Mouse (Mus musculus): Measurements from ENCODE around the gene Slc46a1.

Gene Slc46a1

GRCm38 (mm10) chr11:78465568-78466180, at the start of gene Slc46a1:
Gene Slc46a1, plus strand, starts transcription at chr11:78465697.
- DNase-seq (ENCODE audit: low spot score in 2 of 2), result peak; percentile 65 to 74

- no peak for DNase-seq (ENCODE audit: low spot score in 2 of 2)
These were observed 48.6 kb upstream of the Slc46a1 start for GRCm38 (mm10) chr11:78416854-78417253.

GRCm38 (mm10) chr11:78420263-78420889, 45.1 kb upstream of the Slc46a1 start:
- DNase-seq (ENCODE audit: low spot score in 2 of 2), result no peak

- DNase-seq (ENCODE audit: low spot score in 2 of 2), result no peak
These were observed 44.1 kb upstream of the Slc46a1 start for GRCm38 (mm10) chr11:78421201-78422009.

- no peak for DNase-seq (ENCODE audit: low spot score in 2 of 2)
These were observed 43.3 kb upstream of the Slc46a1 start, which contains the start of gene Slc13a2 for GRCm38 (mm10) chr11:78422055-78422819. Gene Slc13a2, minus strand, starts transcription at chr11:78422217.

- DNase-seq (ENCODE audit: low spot score in 2 of 2), result peak in 1 of 2 experiments; percentile 41
These were observed 41.1 kb upstream of the Slc46a1 start for GRCm38 (mm10) chr11:78424352-78424751.

- DNase-seq (ENCODE audit: low spot score in 2 of 2), result no peak
These were observed 39.9 kb upstream of the Slc46a1 start for GRCm38 (mm10) chr11:78425572-78425971.

- no peak for DNase-seq (ENCODE audit: low spot score in 2 of 2)
These were observed 37.8 kb upstream of the Slc46a1 start for GRCm38 (mm10) chr11:78427655-78428054.

- DNase-seq (ENCODE audit: low spot score in 2 of 2), result no peak
These were observed 37.2 kb upstream of the Slc46a1 start for GRCm38 (mm10) chr11:78428309-78428708.

- DNase-seq (ENCODE audit: low spot score in 2 of 2), result no peak
These were observed 35.2 kb upstream of the Slc46a1 start for GRCm38 (mm10) chr11:78430195-78430878.

GRCm38 (mm10) chr11:78431176-78431575, 34.3 kb upstream of the Slc46a1 start:
- DNase-seq (ENCODE audit: low spot score in 2 of 2), result no peak

GRCm38 (mm10) chr11:78434052-78434451, 31.4 kb upstream of the Slc46a1 start:
- no peak for DNase-seq (ENCODE audit: low spot score in 2 of 2)

GRCm38 (mm10) chr11:78435776-78436349, 29.6 kb upstream of the Slc46a1 start:
- peak in 1 of 2 experiments; percentile 3 for DNase-seq (ENCODE audit: low spot score in 2 of 2)

- DNase-seq (ENCODE audit: low spot score in 2 of 2), result no peak
These were observed 28.3 kb upstream of the Slc46a1 start for GRCm38 (mm10) chr11:78437182-78437581.

- no peak for DNase-seq (ENCODE audit: low spot score in 2 of 2)
These were observed 27.0 kb upstream of the Slc46a1 start for GRCm38 (mm10) chr11:78438399-78438930.

GRCm38 (mm10) chr11:78443115-78443514, 22.4 kb upstream of the Slc46a1 start:
- no peak for DNase-seq (ENCODE audit: low spot score in 2 of 2)

GRCm38 (mm10) chr11:78447168-78447567, 18.3 kb upstream of the Slc46a1 start:
- no peak for DNase-seq (ENCODE audit: low spot score in 2 of 2)

- no peak for DNase-seq (ENCODE audit: low spot score in 2 of 2)
These were observed 17.3 kb upstream of the Slc46a1 start for GRCm38 (mm10) chr11:78448242-78448641.

- no peak for DNase-seq (ENCODE audit: low spot score in 2 of 2)
These were observed 15.2 kb upstream of the Slc46a1 start for GRCm38 (mm10) chr11:78450337-78450736.

- DNase-seq (ENCODE audit: low spot score in 2 of 2), result peak in 1 of 2 experiments; percentile 64
These were observed 11.8 kb upstream of the Slc46a1 start for GRCm38 (mm10) chr11:78453675-78454074.

GRCm38 (mm10) chr11:78454276-78454675, 11.2 kb upstream of the Slc46a1 start:
- DNase-seq (ENCODE audit: low spot score in 2 of 2), result no peak
